Mouse (Mus musculus) left cerebral cortex, adult 2 months (tissue): Measurements from ENCODE around the gene Gm17657. TPM values are rescaled to one million over a fixed set of nuclear protein-coding genes. Genes with fewer than 3 reads are reported as not detected.

Source experiments
- DNase-seq, 2 experiments: peaks; one replicate each; pipeline ENCODE4 v3.0.0; 2021 to 2022; ENCODE audit warnings: low spot score in 2 of 2, mixed read lengths in 1 of 2; ENCODE audit errors: extremely low spot score in 1 of 2
- H3K27ac ChIP-seq: fragments of 200-600 bp; 2 replicates; pipeline ENCODE4 v1.8.1; 2022
- H3K4me3 ChIP-seq: fragments of 200-600 bp; 2 replicates; pipeline ENCODE4 v1.8.1; 2022
- CTCF ChIP-seq: fragments of 200-600 bp; IDR thresholded peaks from 2 replicates; pipeline ENCODE4 v1.8.1; 2022; ENCODE audit warnings: antibody characterized with exemption, mild to moderate bottlenecking, moderate library complexity
- intact Hi-C: fragments of 180-260 bp; cut with DNase I; formaldehyde crosslinking; loops from one replicate; pipeline ENCODE4 v1.15.1; 2025
- microRNA-seq, 2 experiments: library from miRNA; unstranded; fragments of <30 nt; microRNA quantifications; one replicate each; pipeline ENCODE4 v1.2.0; 2021
- total RNA-seq, 2 experiments: library from RNA; stranded (reverse); gene quantifications; 2 replicates each; pipeline ENCODE4 v1.2.3; 2021

The Gm17657 gene
- total RNA-seq, 2 experiments from 2014 or later = not detected

DNA sequence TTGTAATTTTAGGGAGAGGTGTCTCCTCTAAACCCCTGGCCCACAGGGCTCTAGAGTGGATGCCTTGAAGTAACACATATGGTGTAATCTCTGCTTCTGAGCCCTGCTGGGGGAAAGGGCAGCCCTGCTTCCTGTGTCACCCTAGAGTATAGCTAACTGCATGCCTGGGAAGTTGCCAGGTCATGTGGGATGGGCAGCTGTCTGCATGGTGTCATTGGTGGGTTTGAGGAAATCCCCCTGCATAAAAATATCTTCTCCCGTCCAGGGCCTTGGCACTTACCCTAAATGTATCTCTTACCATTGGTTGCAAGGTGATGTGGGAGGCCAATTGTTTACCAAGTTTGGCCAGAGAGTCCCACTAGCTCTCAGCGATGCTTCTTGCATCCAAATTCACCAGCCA is 75.4 kb downstream of the Gm17657 start:
- no peak for TF ChIP-seq CTCF
- Histone ChIP-seq H3K4me3 (no peak overlapping the region), H3K27ac (no peak overlapping the region)
- intact Hi-C loops = no loop called here
- DNase-seq = no peak

DNA sequence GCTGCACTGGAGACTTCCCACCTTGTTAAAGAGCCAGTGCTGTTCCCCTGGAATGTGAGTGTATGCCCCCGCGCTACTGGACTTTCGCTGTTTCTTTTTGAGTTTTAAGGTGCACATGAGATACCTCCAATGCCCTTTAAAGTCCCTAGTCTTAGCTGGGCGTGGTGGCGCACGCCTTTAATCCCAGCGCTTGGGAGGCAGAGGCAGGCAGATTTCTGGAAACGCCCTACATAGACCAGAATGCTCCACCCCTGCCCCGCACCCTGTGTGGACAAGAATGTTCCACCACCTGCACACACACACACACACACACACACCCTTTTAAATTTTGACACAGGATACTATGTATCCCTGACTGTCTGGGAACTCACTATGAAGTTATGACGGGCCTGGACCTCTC is 76.0 kb downstream of the Gm17657 start:
- intact Hi-C loops = no loop called here
- no peak for TF ChIP-seq CTCF
- no peak overlapping the region for H3K27ac ChIP-seq
- H3K4me3 ChIP-seq = no peak overlapping the region
- no peak for DNase-seq

Small RNA genes lying within 50 kb of the gene (microRNA-seq; reads per million reads assigned to microRNA genes)
- 0 to 0.24 reads per million in 2 experiments for gene Mir7667

Other genes starting within 250 kb of the Gm17657 start
- gene Pi16, start 232.0 kb downstream of the Gm17657 start, total RNA-seq = 1 to 10 TPM; 1.2 to 1.4 TPM
- 100 to 1,000 TPM; 537 to 552 TPM for gene Mtch1, start 201.7 kb downstream of the Gm17657 start, total RNA-seq
- 1 to 10 TPM; 5.4 to 7.4 TPM for gene Fgd2, start 188.7 kb downstream of the Gm17657 start, total RNA-seq
- gene Pim1, start 58.9 kb downstream of the Gm17657 start, total RNA-seq = 10 to 100 TPM in 1 of 2 experiments, 1 to 10 TPM in 1; 9.2 to 13.6 TPM
- 10 to 100 TPM; 39.7 to 40.8 TPM for gene Tbc1d22b, start 147 bp upstream of the Gm17657 start, total RNA-seq
- not detected for gene Tmem217, start 2.7 kb upstream of the Gm17657 start, total RNA-seq
- gene Rnf8, start 65.2 kb upstream of the Gm17657 start, total RNA-seq = 10 to 100 TPM; 67.2 to 76.2 TPM
- gene Gm28043, start 65.2 kb upstream of the Gm17657 start, total RNA-seq = 1 to 10 TPM; 4.5 to 4.8 TPM
- 100 to 1,000 TPM; 107 to 132 TPM for gene Cmtr1, start 111.0 kb upstream of the Gm17657 start, total RNA-seq
- gene Ccdc167, start 167.4 kb upstream of the Gm17657 start, total RNA-seq = 10 to 100 TPM; 13.9 to 17.3 TPM